Comparison of ENCODE assay signal across 8 mouse cellular contexts in genomic region chr7:19000421-19000820, GRCm38 (mm10). TPM values are rescaled to one million over a fixed set of nuclear protein-coding genes. Genes with fewer than 3 reads are reported as not detected.
DNase-seq lines count a peak whose midpoint lies in the region; ATAC-seq and TF ChIP-seq lines count a peak whose summit lies in the region.

No protein-coding gene starts in this region.

- 0 out of 2 replicates have a peak, but pooled peaks cover 2% of the 10 kb centered on the region for H3K36me3 ChIP-seq in heart, embryonic 11.5 days (ENCODE audit: control insufficient read depth, insufficient read depth, low read length)
- H3K36me3 ChIP-seq in hindbrain, embryonic 16.5 days (ENCODE audit: control insufficient read depth, insufficient read depth, low read length), result peaks cover 7% of the 10 kb centered on the region
- peaks cover 8% of the 10 kb centered on the region for H3K36me3 ChIP-seq in midbrain, postnatal 0 days (ENCODE audit: insufficient read depth, low read length)

- H3K4me1 ChIP-seq in heart, embryonic 11.5 days (ENCODE audit: control insufficient read depth, insufficient read depth, low read length), result peaks cover 16% of the 10 kb centered on the region
- H3K4me1 ChIP-seq in brown adipose tissue, adult 24 weeks (ENCODE audit: control insufficient read depth, insufficient read depth, insufficient read length, low read length), result peaks cover 11% of the 10 kb centered on the region
- H3K4me1 ChIP-seq in hindbrain, embryonic 16.5 days (ENCODE audit: control insufficient read depth, insufficient read depth, low read depth, low read length), result peaks cover 16% of the 10 kb centered on the region
- peaks cover 9% of the 10 kb centered on the region for H3K4me1 ChIP-seq in midbrain, postnatal 0 days (ENCODE audit: insufficient read depth, low read length)

- H3K9ac ChIP-seq in heart, embryonic 11.5 days (ENCODE audit: low read depth, low read length), result peak overlapping the region; percentile 78
- peak overlapping the region; percentile 33; the same call in 1 of the 2 replicates for H3K9ac ChIP-seq in hindbrain, embryonic 16.5 days (ENCODE audit: low read depth, low read length)
- H3K9ac ChIP-seq in midbrain, postnatal 0 days (replicated peaks; ENCODE audit: low read length, poor library complexity, severe bottlenecking), result no peak overlapping the region

- peak overlapping the region; percentile 68 for H3K4me2 ChIP-seq in heart, embryonic 11.5 days
- peak overlapping the region; percentile 42 for H3K4me2 ChIP-seq in hindbrain, embryonic 16.5 days (ENCODE audit: low read length)
- H3K4me2 ChIP-seq in midbrain, postnatal 0 days (ENCODE audit: low read depth, low read length, poor library complexity, severe bottlenecking), result peak overlapping the region; percentile 5; the same call in 1 of the 2 replicates

- DNase-seq in heart, adult 18-20 months, result no peak
- no peak for DNase-seq in midbrain, postnatal 0 days (ENCODE audit: low spot score)
- no peak for DNase-seq in left cerebral cortex, adult 8-10 months (ENCODE audit: low spot score in 2 of 2)

- no peak for TF ChIP-seq CTCF in midbrain, postnatal 0 days (IDR thresholded peaks at IDR 0.05)

- H3K27me3 ChIP-seq in heart, embryonic 11.5 days (ENCODE audit: control insufficient read depth, insufficient read depth, low read length), result no peaks in the 10 kb centered on the region
- H3K27me3 ChIP-seq in hindbrain, embryonic 16.5 days (replicated peaks; ENCODE audit: control insufficient read depth, insufficient read depth, low read length), result no peaks in the 10 kb centered on the region
- no peaks in the 10 kb centered on the region for H3K27me3 ChIP-seq in midbrain, postnatal 0 days (ENCODE audit: insufficient read depth, low read length)

- WGBS in heart, embryonic 11.5 days (ENCODE audit: insufficient replicate concordance), result 40% methylated on average over 10 of the region's 10 CpGs
- WGBS in hindbrain, embryonic 16.5 days, result 59% methylated on average over 10 of the region's 10 CpGs
- 57% methylated on average over 10 of the region's 10 CpGs for WGBS in midbrain, postnatal 0 days

- peak overlapping the region; percentile 50 for H3K4me3 ChIP-seq in heart, embryonic 11.5 days (ENCODE audit: low read depth, low read length)
- H3K4me3 ChIP-seq in brown adipose tissue, adult 24 weeks (ENCODE audit: insufficient read depth, low read depth, low read length), result peak overlapping the region; percentile 43
- H3K4me3 ChIP-seq in hindbrain, embryonic 16.5 days (ENCODE audit: low read length), result peak overlapping the region; percentile 22
- no peak overlapping the region for H3K4me3 ChIP-seq in midbrain, postnatal 0 days (ENCODE audit: low read depth, low read length)

- no peaks in the 10 kb centered on the region for H3K9me3 ChIP-seq in heart, embryonic 11.5 days (replicated peaks; ENCODE audit: control insufficient read depth, low read length)
- H3K9me3 ChIP-seq in hindbrain, embryonic 16.5 days (ENCODE audit: control insufficient read depth, low read length), result no peaks in the 10 kb centered on the region
- no peaks in the 10 kb centered on the region for H3K9me3 ChIP-seq in midbrain, postnatal 0 days (ENCODE audit: low read length)

- no peak for ATAC-seq in heart, embryonic 11.5 days (replicated peaks; ENCODE audit: insufficient number of reproducible peaks, low FRiP score, low TSS enrichment)
- no peak for ATAC-seq in hindbrain, embryonic 16.5 days
- no peak for ATAC-seq in midbrain, postnatal 0 days (ENCODE audit: low FRiP score)
- ATAC-seq in frontal cortex, adult (ENCODE audit: low TSS enrichment), result no peak
- no peak for ATAC-seq in activated CD4-positive, CD25-positive, alpha-beta regulatory T cell, adult 4 months

- H3K27ac ChIP-seq in heart, embryonic 11.5 days (ENCODE audit: low read depth, low read length), result peak overlapping the region; percentile 37
- no peak overlapping the region for H3K27ac ChIP-seq in brown adipose tissue, adult 24 weeks (replicated peaks; ENCODE audit: low read depth, low read length)
- no peak overlapping the region for H3K27ac ChIP-seq in hindbrain, embryonic 16.5 days (ENCODE audit: low read depth, low read length)
- no peak overlapping the region for H3K27ac ChIP-seq in midbrain, postnatal 0 days (ENCODE audit: low read depth, low read length)

RNA-seq across cellular contexts. Expression of gene Irf2bp1, which starts 3.4 kb away (rescaled TPM):
- polyA plus RNA-seq in heart, embryonic 11.5 days (2014; fragmentation: Nextera tagmentation; extraction: Ambion mirVana), result 13.9 and 14.2 TPM in 2 replicates
- 10 to 100 TPM; 22.4 to 23.1 TPM for total RNA-seq in heart, adult 18-20 months (2021)
- 7.9 and 11.4 TPM in 2 replicates for polyA plus RNA-seq in brown adipose tissue, adult 24 weeks (2012; ENCODE audit: insufficient read depth, insufficient read length, missing spikeins)
- 26.8 and 27.3 TPM in 2 replicates for polyA plus RNA-seq in hindbrain, embryonic 16.5 days (2015; fragmentation: Nextera tagmentation; extraction: Ambion mirVana)
- total RNA-seq in midbrain, postnatal 0 days (2014; rRNA removed), result 115 and 133 TPM in 2 replicates
- 25.6 and 26.1 TPM in 2 replicates for polyA plus RNA-seq in midbrain, postnatal 0 days (2015; fragmentation: Nextera tagmentation; extraction: Ambion mirVana)
- polyA plus RNA-seq in activated CD4-positive, CD25-positive, alpha-beta regulatory T cell, adult 4 months (2017; shearing (Covaris generic)), result 1 to 10 TPM; 2.0 to 3.0 TPM
- 10 to 100 TPM; 51.2 to 54.1 (median 53.2) TPM for total RNA-seq in left cerebral cortex, adult 8-10 months (2022)

RNA-seq across cellular contexts. Expression of gene Mypop, which starts 9.4 kb away (rescaled TPM):
- polyA plus RNA-seq in heart, embryonic 11.5 days (2014; fragmentation: Nextera tagmentation; extraction: Ambion mirVana), result 2.1 and 2.2 TPM in 2 replicates
- total RNA-seq in heart, adult 18-20 months (2021), result 1 to 10 TPM; 3.6 to 4.0 TPM
- 2.7 and 6.0 TPM in 2 replicates for polyA plus RNA-seq in brown adipose tissue, adult 24 weeks (2012; ENCODE audit: insufficient read depth, insufficient read length, missing spikeins)
- polyA plus RNA-seq in hindbrain, embryonic 16.5 days (2015; fragmentation: Nextera tagmentation; extraction: Ambion mirVana), result 5.8 and 6.3 TPM in 2 replicates
- total RNA-seq in midbrain, postnatal 0 days (2014; rRNA removed), result 16.0 and 21.2 TPM in 2 replicates
- 4.7 and 5.0 TPM in 2 replicates for polyA plus RNA-seq in midbrain, postnatal 0 days (2015; fragmentation: Nextera tagmentation; extraction: Ambion mirVana)
- polyA plus RNA-seq in activated CD4-positive, CD25-positive, alpha-beta regulatory T cell, adult 4 months (2017; shearing (Covaris generic)), result 1 to 10 TPM; 2.2 to 2.8 TPM
- 10 to 100 TPM; 54.2 to 60.5 (median 57.6) TPM for total RNA-seq in left cerebral cortex, adult 8-10 months (2022)

RNA-seq across cellular contexts. Expression of gene Nanos2, which starts 13.2 kb away (rescaled TPM):
- polyA plus RNA-seq in heart, embryonic 11.5 days (2014; fragmentation: Nextera tagmentation; extraction: Ambion mirVana), result not detected in 2 replicates
- total RNA-seq in heart, adult 18-20 months (2021), result not detected
- polyA plus RNA-seq in brown adipose tissue, adult 24 weeks (2012; ENCODE audit: insufficient read depth, insufficient read length, missing spikeins), result not detected in 2 replicates
- polyA plus RNA-seq in hindbrain, embryonic 16.5 days (2015; fragmentation: Nextera tagmentation; extraction: Ambion mirVana), result 0.65 and 0.85 TPM in 2 replicates
- total RNA-seq in midbrain, postnatal 0 days (2014; rRNA removed), result 1.7 and 3.7 TPM in 2 replicates
- polyA plus RNA-seq in midbrain, postnatal 0 days (2015; fragmentation: Nextera tagmentation; extraction: Ambion mirVana), result 0.59 and 1.3 TPM in 2 replicates
- under 1 TPM in 1 of 2 experiments, not detected in 1; 0.31 TPM for polyA plus RNA-seq in activated CD4-positive, CD25-positive, alpha-beta regulatory T cell, adult 4 months (2017; shearing (Covaris generic))
- 1 to 10 TPM in 2 of 4 experiments, under 1 TPM in 2; 0.53 to 1.3 (median 1.0) TPM for total RNA-seq in left cerebral cortex, adult 8-10 months (2022)

RNA-seq across cellular contexts. Expression of gene Foxa3, which starts 22.9 kb away (rescaled TPM):
- 0.59 TPM in 1 of 2 replicates, not detected in the other for polyA plus RNA-seq in heart, embryonic 11.5 days (2014; fragmentation: Nextera tagmentation; extraction: Ambion mirVana)
- not detected for total RNA-seq in heart, adult 18-20 months (2021)
- not detected in 2 replicates for polyA plus RNA-seq in brown adipose tissue, adult 24 weeks (2012; ENCODE audit: insufficient read depth, insufficient read length, missing spikeins)
- not detected in 2 replicates for polyA plus RNA-seq in hindbrain, embryonic 16.5 days (2015; fragmentation: Nextera tagmentation; extraction: Ambion mirVana)
- total RNA-seq in midbrain, postnatal 0 days (2014; rRNA removed), result not detected in 2 replicates
- not detected in 2 replicates for polyA plus RNA-seq in midbrain, postnatal 0 days (2015; fragmentation: Nextera tagmentation; extraction: Ambion mirVana)
- polyA plus RNA-seq in activated CD4-positive, CD25-positive, alpha-beta regulatory T cell, adult 4 months (2017; shearing (Covaris generic)), result under 1 TPM in 1 of 2 experiments, not detected in 1; 0.16 TPM
- not detected for total RNA-seq in left cerebral cortex, adult 8-10 months (2022)

RNA-seq across cellular contexts. Expression of gene Sympk, which starts 23.8 kb away (rescaled TPM):
- polyA plus RNA-seq in heart, embryonic 11.5 days (2014; fragmentation: Nextera tagmentation; extraction: Ambion mirVana), result 17.6 and 21.4 TPM in 2 replicates
- total RNA-seq in heart, adult 18-20 months (2021), result 10 to 100 TPM; 85.2 to 93.9 TPM
- polyA plus RNA-seq in brown adipose tissue, adult 24 weeks (2012; ENCODE audit: insufficient read depth, insufficient read length, missing spikeins), result 28.1 and 42.9 TPM in 2 replicates
- 24.1 and 27.5 TPM in 2 replicates for polyA plus RNA-seq in hindbrain, embryonic 16.5 days (2015; fragmentation: Nextera tagmentation; extraction: Ambion mirVana)
- 73.5 and 74.2 TPM in 2 replicates for total RNA-seq in midbrain, postnatal 0 days (2014; rRNA removed)
- polyA plus RNA-seq in midbrain, postnatal 0 days (2015; fragmentation: Nextera tagmentation; extraction: Ambion mirVana), result 19.5 and 19.7 TPM in 2 replicates
- polyA plus RNA-seq in activated CD4-positive, CD25-positive, alpha-beta regulatory T cell, adult 4 months (2017; shearing (Covaris generic)), result 10 to 100 TPM in 1 of 2 experiments, 1 to 10 TPM in 1; 10.0 to 10.3 TPM
- 100 to 1,000 TPM; 104 to 113 (median 111) TPM for total RNA-seq in left cerebral cortex, adult 8-10 months (2022)

Comparison
In these comparisons a context has a peak if more than half of its experiments do, and no peak if none do; other contexts are left out.
1. H3K4me2 ChIP-seq: peak in every context shown above with its lines; median percentile 68 in heart, embryonic 11.5 days; 42 in hindbrain, embryonic 16.5 days; 5 in midbrain, postnatal 0 days.